Mouse (Mus musculus) heart, embryonic 16.5 days (tissue): ENCODE measurements around the gene Olfr705. TPM values are rescaled to one million over a fixed set of nuclear protein-coding genes. Genes with fewer than 3 reads are reported as not detected.
"Not testable (repeated sequence)": the region's sequence is repeated elsewhere in the genome, so short reads cannot be mapped to it uniquely, and the experiment has no call there.

Experiments
- ATAC-seq: fragments of 200-750 bp; cut with Nextera tagmentation; replicated peaks from 2 replicates; pipeline ENCODE4 v1.8.0; 2017; ENCODE audit warnings: moderate number of reproducible peaks; ENCODE audit not compliant: insufficient read depth, low FRiP score; ENCODE audit errors: extremely low read depth
- H3K27ac ChIP-seq: fragments of 300-500 bp; sonication (generic); 2 replicates; pipeline ENCODE4 v1.5.1; 2014; ENCODE audit warnings: mild to moderate bottlenecking, low read length, control low read depth, moderate library complexity
- H3K27me3 ChIP-seq: fragments of 300-500 bp; sonication (generic); 2 replicates; pipeline ENCODE4 v1.6.1; 2014; ENCODE audit warnings: low read length, mixed read lengths; ENCODE audit not compliant: control insufficient read depth, insufficient read depth
- H3K36me3 ChIP-seq: fragments of 300-500 bp; sonication (generic); 2 replicates; pipeline ENCODE4 v1.6.1; 2014; ENCODE audit not compliant: control insufficient read depth, insufficient read depth
- H3K4me1 ChIP-seq: fragments of 300-500 bp; sonication (generic); 2 replicates; pipeline ENCODE4 v1.6.1; 2014; ENCODE audit warnings: low read length, mixed read lengths; ENCODE audit not compliant: control insufficient read depth, insufficient read depth
- H3K4me2 ChIP-seq: fragments of 300-500 bp; sonication (generic); 2 replicates; pipeline ENCODE4 v1.6.1; 2014; ENCODE audit warnings: low read depth, mild to moderate bottlenecking, control low read depth, low read length
- H3K4me3 ChIP-seq: fragments of 300-500 bp; sonication (generic); 2 replicates; pipeline ENCODE4 v1.5.1; 2014; ENCODE audit warnings: mild to moderate bottlenecking, control low read depth, low read length
- H3K9ac ChIP-seq: fragments of 300-500 bp; sonication (generic); 2 replicates; pipeline ENCODE4 v1.6.1; 2014; ENCODE audit warnings: low read length, control low read depth
- H3K9me3 ChIP-seq: fragments of 300-500 bp; sonication (generic); replicated peaks from 2 replicates; pipeline ENCODE4 v1.6.1; 2016; ENCODE audit warnings: low read length; ENCODE audit not compliant: control insufficient read depth
- WGBS: fragments of 180-500 bp; shearing (Covaris S2); extraction: QIAGEN DNeasy Blood & Tissue Kit; methylation state at CpG from one replicate; pipeline ENCODE4 v1.1.7; 2014; 5-methylcytosine and 5-hydroxymethylcytosine counted together
- polyA plus RNA-seq: library from polyadenylated mRNA; unstranded; fragments of >200 nt; fragmentation: Nextera tagmentation; extraction: Ambion mirVana; gene quantifications from 2 replicates; pipeline ENCODE4 v1.2.1, GENCODE M21; 2015

Olfr705 gene
- polyA plus RNA-seq: not detected in 2 replicates

GRCm38 (mm10) chr7:106876791-106877190 is at the start of gene Olfr705:
Gene Olfr705, minus strand, starts transcription at chr7:106876891.
- Histone ChIP-seq H3K27ac (no peak within 1 kb of the TSS), H3K4me1 (no peaks in the 10 kb centered on the region), H3K36me3 (no peaks in the 10 kb centered on the region), H3K4me3 (no peak within 1 kb of the TSS), H3K4me2 (no peak within 1 kb of the TSS), H3K9me3 (no peaks in the 10 kb centered on the region), H3K27me3 (no peaks in the 10 kb centered on the region), H3K9ac (no peak within 1 kb of the TSS)
- ATAC-seq: no peak
- 68% methylated on average over 3 of the region's 3 CpGs for WGBS

- H3K36me3 ChIP-seq, H3K4me1 ChIP-seq, ATAC-seq, H3K9me3 ChIP-seq, H3K27me3 ChIP-seq, H3K4me2 ChIP-seq, H3K9ac ChIP-seq, H3K4me3 ChIP-seq, H3K27ac ChIP-seq: not testable (repeated sequence)
- 70% methylated on average over 2 of the region's 7 CpGs for WGBS
Observed at GRCm38 (mm10) chr7:106920961-106921360, 44.3 kb upstream of the Olfr705 start.

- WGBS: 45% methylated on average over 2 of the region's 2 CpGs
Observed at GRCm38 (mm10) chr7:106907676-106908075, 31.0 kb upstream of the Olfr705 start, which contains the start of gene Olfr1532-ps1. Gene Olfr1532-ps1, plus strand, starts transcription at chr7:106908001.

GRCm38 (mm10) chr7:106901141-106901540 is 24.4 kb upstream of the Olfr705 start, which contains the start of gene Olfr707:
Gene Olfr707, minus strand, starts transcription at chr7:106901241.
- not testable (repeated sequence) for H3K27ac ChIP-seq, H3K4me1 ChIP-seq, H3K4me3 ChIP-seq, H3K9ac ChIP-seq, H3K27me3 ChIP-seq, H3K36me3 ChIP-seq, ATAC-seq, H3K9me3 ChIP-seq, H3K4me2 ChIP-seq
- 72% methylated on average over 3 of the region's 3 CpGs for WGBS

More at GRCm38 (mm10) chr7:106907676-106908075, 31.0 kb upstream of the Olfr705 start, which contains the start of gene Olfr1532-ps1:
- no peaks in the 10 kb centered on the region for H3K4me1 ChIP-seq
- no peak for ATAC-seq
- H3K4me3 ChIP-seq: no peak within 1 kb of the TSS
- 0 out of 2 replicates have a peak, but pooled peaks cover 2% of the 10 kb centered on the region for H3K9me3 ChIP-seq
- H3K36me3 ChIP-seq: no peaks in the 10 kb centered on the region
- no peak within 1 kb of the TSS for H3K27ac ChIP-seq
- H3K4me2 ChIP-seq: no peak within 1 kb of the TSS
- H3K27me3 ChIP-seq: no peaks in the 10 kb centered on the region
- no peak within 1 kb of the TSS for H3K9ac ChIP-seq

GRCm38 (mm10) chr7:106888062-106888461 is 11.4 kb upstream of the Olfr705 start, which contains the start of gene Olfr706:
Gene Olfr706, minus strand, starts transcription at chr7:106888162.
- no peak for ATAC-seq
- no peak within 1 kb of the TSS for H3K9ac ChIP-seq
- no peaks in the 10 kb centered on the region for H3K27me3 ChIP-seq
- H3K9me3 ChIP-seq: no peaks in the 10 kb centered on the region
- no peak within 1 kb of the TSS for H3K4me2 ChIP-seq
- no peak within 1 kb of the TSS for H3K27ac ChIP-seq
- WGBS: 63% methylated on average over 2 of the region's 2 CpGs
- no peaks in the 10 kb centered on the region for H3K36me3 ChIP-seq
- H3K4me1 ChIP-seq: no peaks in the 10 kb centered on the region
- no peak within 1 kb of the TSS for H3K4me3 ChIP-seq

- H3K4me2 ChIP-seq: no peak within 1 kb of the TSS
- H3K4me1 ChIP-seq: no peaks in the 10 kb centered on the region
- no peaks in the 10 kb centered on the region for H3K27me3 ChIP-seq
- H3K36me3 ChIP-seq: no peaks in the 10 kb centered on the region
- H3K9ac ChIP-seq: no peak within 1 kb of the TSS
- no peaks in the 10 kb centered on the region; the same call in 1 of the 2 replicates for H3K9me3 ChIP-seq
- no peak for ATAC-seq
- no peak within 1 kb of the TSS for H3K4me3 ChIP-seq
- H3K27ac ChIP-seq: no peak within 1 kb of the TSS
Observed at GRCm38 (mm10) chr7:106862885-106863284, 13.8 kb downstream of the Olfr705 start, which contains the start of gene Olfr704. Gene Olfr704, plus strand, starts transcription at chr7:106863185.

- Histone ChIP-seq H3K27me3 (no peaks in the 10 kb centered on the region), H3K4me3 (no peak within 1 kb of the TSS), H3K9ac (no peak within 1 kb of the TSS), H3K9me3 (no peaks in the 10 kb centered on the region), H3K27ac (no peak within 1 kb of the TSS), H3K4me2 (no peak within 1 kb of the TSS), H3K36me3 (no peaks in the 10 kb centered on the region), H3K4me1 (no peaks in the 10 kb centered on the region)
- WGBS: 61% methylated on average over 2 of the region's 2 CpGs
- no peak for ATAC-seq
Observed at GRCm38 (mm10) chr7:106843060-106843459, 33.6 kb downstream of the Olfr705 start, which contains the start of gene Olfr703. Gene Olfr703, plus strand, starts transcription at chr7:106843360.

GRCm38 (mm10) chr7:106833793-106834192 is 42.9 kb downstream of the Olfr705 start, which contains the start of gene Olfr702:
Gene Olfr702, minus strand, starts transcription at chr7:106833893.
- no peaks in the 10 kb centered on the region for H3K9me3 ChIP-seq
- no peak for ATAC-seq

More at GRCm38 (mm10) chr7:106833793-106834192, 42.9 kb downstream of the Olfr705 start, which contains the start of gene Olfr702:
- no peak within 1 kb of the TSS for H3K27ac ChIP-seq
- no peaks in the 10 kb centered on the region for H3K36me3 ChIP-seq
- no peak within 1 kb of the TSS for H3K4me2 ChIP-seq
- H3K27me3 ChIP-seq: no peaks in the 10 kb centered on the region
- H3K4me1 ChIP-seq: no peaks in the 10 kb centered on the region
- H3K4me3 ChIP-seq: no peak within 1 kb of the TSS
- H3K9ac ChIP-seq: no peak within 1 kb of the TSS
